Mouse (Mus musculus): ENCODE measurements around the gene Csf2rb. TPM values are rescaled to one million over a fixed set of nuclear protein-coding genes. Genes with fewer than 3 reads are reported as not detected.

Gene Csf2rb
- total and polyA plus RNA-seq, 3 experiments, result 3.2 to 10.1 TPM; not detected in 1

- TF ChIP-seq SMC3 (IDR thresholded peaks at IDR 0.05; ENCODE audit: low read depth, low read length), result no peak
- no peak for TF ChIP-seq POLR2AphosphoS5 (IDR thresholded peaks at IDR 0.05; ENCODE audit: borderline replicate concordance, low read depth, low read length)
- TF ChIP-seq SIN3A (IDR thresholded peaks at IDR 0.05; ENCODE audit: low read length), result no peak
- no peak for TF ChIP-seq MEF2A (IDR thresholded peaks at IDR 0.05; ENCODE audit: extremely low read depth, insufficient replicate concordance, low read depth, low read length, poor library complexity, severe bottlenecking)
- peak; percentile 32 to 42; a peak in 2 of 4 replicates for TF ChIP-seq EP300 (IDR thresholded peaks at IDR 0.05; ENCODE audit: low read depth in 1 of 2, low read length in 2 of 2)
- 0 out of 2 replicates have a peak, but pooled peaks have one; percentile 34 for TF ChIP-seq GATA1 (IDR thresholded peaks at IDR 0.05; ENCODE audit: low read depth, low read length)
- no peak for TF ChIP-seq ELF1 (IDR thresholded peaks at IDR 0.05; ENCODE audit: low read depth, low read length)
- TF ChIP-seq E2F4 (IDR thresholded peaks at IDR 0.05; ENCODE audit: borderline replicate concordance, low read depth, low read length), result no peak
- peak; percentile 24; the same call in 1 of the 2 replicates for TF ChIP-seq BHLHE40 (IDR thresholded peaks at IDR 0.05; ENCODE audit: borderline replicate concordance, low read depth, low read length)
- TF ChIP-seq USF1 (IDR thresholded peaks at IDR 0.05; ENCODE audit: low read depth, low read length), result no peak
- 0 out of 2 replicates have a peak, but pooled peaks have one; percentile 42 for TF ChIP-seq TCF12 (IDR thresholded peaks at IDR 0.05; ENCODE audit: low read depth, low read length)
- TF ChIP-seq MYC (IDR thresholded peaks at IDR 0.05; ENCODE audit: low read depth, low read length), result 0 out of 2 replicates have a peak, but pooled peaks have one; percentile 21
- TF ChIP-seq UBTF (IDR thresholded peaks at IDR 0.05; ENCODE audit: borderline replicate concordance, insufficient read depth, low read depth, low read length), result no peak
- TF ChIP-seq ETS1 (IDR thresholded peaks at IDR 0.05; ENCODE audit: low read depth, low read length), result no peak
- TF ChIP-seq MYB (IDR thresholded peaks at IDR 0.05; ENCODE audit: low read depth, low read length), result no peak
- no peaks in the 10 kb centered on the region for H3K79me2 ChIP-seq (ENCODE audit: control insufficient read depth, insufficient read depth, low read length, poor library complexity)
- no peak overlapping the region for H3K4me3 ChIP-seq (ENCODE audit: control insufficient read depth in 1 of 2, insufficient read depth in 1 of 2, low read depth in 2 of 2, low read length in 2 of 2)
- H3K9ac ChIP-seq (ENCODE audit: control insufficient read depth, low read depth, low read length, poor library complexity, severe bottlenecking), result no peak overlapping the region
- H3K27me3 ChIP-seq (ENCODE audit: control insufficient read depth in 1 of 2, insufficient read depth in 2 of 2, low read length in 2 of 2), result no peaks in the 10 kb centered on the region; a peak in 1 of 4 replicates
- H3K36me3 ChIP-seq (ENCODE audit: control insufficient read depth in 1 of 2, insufficient read depth in 2 of 2, low read length in 2 of 2), result peaks cover 0 to 4% of the 10 kb centered on the region in 2 experiments; a peak in 1 of 4 replicates
- H3K4me1 ChIP-seq (ENCODE audit: control insufficient read depth in 1 of 2, insufficient read depth in 2 of 2, low read length in 2 of 2), result peaks cover 2 to 6% of the 10 kb centered on the region in 2 experiments; a peak in 2 of 4 replicates
- H3K27ac ChIP-seq (ENCODE audit: control insufficient read depth, low read depth, low read length), result no peak overlapping the region
- no peak for DNase-seq (ENCODE audit: low read depth, low spot score)
- no peaks in the 10 kb centered on the region for H3K9me3 ChIP-seq (replicated peaks; ENCODE audit: insufficient read depth, low read length)
Measured at GRCm38 (mm10) chr15:78365916-78366315, 40.4 kb downstream of the Csf2rb start.

GRCm38 (mm10) chr15:78366875-78367274 is 41.3 kb downstream of the Csf2rb start:
- TF ChIP-seq MAFK (IDR thresholded peaks at IDR 0.05; ENCODE audit: borderline replicate concordance, low read depth, low read length) (no peak), TBP (IDR thresholded peaks at IDR 0.05; ENCODE audit: low read depth, low read length) (no peak)
- H3K27me3 ChIP-seq (ENCODE audit: control insufficient read depth in 1 of 2, insufficient read depth in 2 of 2, low read length in 2 of 2), result no peaks in the 10 kb centered on the region; a peak in 1 of 4 replicates
- no peaks in the 10 kb centered on the region for H3K9me3 ChIP-seq (replicated peaks; ENCODE audit: insufficient read depth, low read length)

More at GRCm38 (mm10) chr15:78366875-78367274, 41.3 kb downstream of the Csf2rb start:
- Histone ChIP-seq H3K9ac (ENCODE audit: control insufficient read depth, low read depth, low read length, poor library complexity, severe bottlenecking) (no peak overlapping the region), H3K4me1 (ENCODE audit: control insufficient read depth in 1 of 2, insufficient read depth in 2 of 2, low read length in 2 of 2) (peaks cover 2 to 6% of the 10 kb centered on the region in 2 experiments; a peak in 2 of 4 replicates), H3K36me3 (ENCODE audit: control insufficient read depth in 1 of 2, insufficient read depth in 2 of 2, low read length in 2 of 2) (peaks cover 0 to 4% of the 10 kb centered on the region in 2 experiments; a peak in 1 of 4 replicates), H3K4me3 (ENCODE audit: control insufficient read depth in 1 of 2, insufficient read depth in 1 of 2, low read depth in 2 of 2, low read length in 2 of 2) (no peak overlapping the region), H3K79me2 (ENCODE audit: control insufficient read depth, insufficient read depth, low read length, poor library complexity) (no peaks in the 10 kb centered on the region), H3K27ac (ENCODE audit: control insufficient read depth, low read depth, low read length) (no peak overlapping the region)
- no peak for DNase-seq (ENCODE audit: low read depth, low spot score)

Measured in MEL (cell line).